Mouse (Mus musculus): ENCODE data around the gene Avpi1.

DNA sequence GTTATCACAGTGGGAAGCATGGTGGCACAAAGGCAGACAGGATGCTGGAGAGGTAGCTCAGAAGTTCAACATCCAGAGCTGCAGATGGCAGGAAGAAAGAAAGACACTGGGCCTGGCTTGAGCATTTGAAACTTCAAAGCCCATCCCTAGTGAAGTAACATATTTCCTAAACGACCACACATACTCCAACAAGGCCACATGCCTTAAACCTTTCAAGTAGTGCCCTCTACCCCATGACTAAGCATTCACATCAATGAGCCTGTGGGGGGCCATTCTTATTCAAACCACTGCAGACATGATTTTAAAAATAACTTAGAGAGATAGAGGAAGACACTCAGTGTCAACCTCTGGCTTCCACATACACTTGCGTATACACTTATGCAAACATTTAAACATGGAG lies 13.9 kb upstream of the Avpi1 start:
- TF ChIP-seq POLR2A (IDR thresholded peaks at IDR 0.05; ENCODE audit: borderline replicate concordance, low read depth, low read length) (no peak), CTCF (IDR thresholded peaks at IDR 0.05; ENCODE audit: low read depth, low read length) (no peak)

Measured in bone marrow macrophage, adult 2 months (primary cell).